ENCODE assay signal across 10 mouse cellular contexts in the genomic region with DNA sequence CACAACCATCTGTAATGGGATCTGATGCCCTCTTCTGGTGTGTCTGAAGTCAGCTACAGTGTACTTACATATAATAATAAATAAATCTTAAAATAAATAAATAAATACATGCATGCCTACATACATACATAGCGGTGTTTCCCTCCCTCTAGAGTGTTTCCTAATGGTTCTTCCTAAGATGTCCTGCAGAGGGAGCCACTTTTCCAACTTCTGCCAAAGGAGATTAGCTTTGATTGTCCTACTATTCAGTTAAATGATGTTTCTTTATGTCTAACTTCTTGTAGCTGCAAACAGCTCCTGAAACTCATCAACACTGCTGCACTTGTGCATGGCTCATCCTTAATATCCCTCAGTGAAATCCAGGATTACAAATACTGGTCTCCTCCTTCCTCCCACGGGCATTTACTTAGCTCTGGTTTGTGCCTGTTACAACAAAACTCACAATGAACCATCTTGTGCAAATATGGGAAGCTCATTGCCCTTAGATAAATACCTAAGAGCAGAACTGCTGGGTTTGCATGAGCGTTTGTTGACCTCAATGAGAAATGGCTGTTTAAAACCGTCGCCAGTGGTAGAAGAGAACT. TPM values are rescaled to one million over a fixed set of nuclear protein-coding genes. Genes with fewer than 3 reads are reported as not detected.
DNase-seq lines count a peak whose midpoint lies in the region; ATAC-seq and TF ChIP-seq lines count a peak whose summit lies in the region.
"Had no signal": no experiment of that assay in that cellular context is flagged by ENCODE, and none has a peak within 500 bp of the region (broad histone marks: within the 10 kb centered on the region; RNA-seq: fewer than 3 reads in every experiment).

No protein-coding gene starts in this region.

- intact Hi-C loops in left cerebral cortex, postnatal 14 days (cut with DNase I) = loop anchor here (10.0 kb wide), 1 partner anchor 266 kb away; no protein-coding TSS in a partner anchor

- no peak overlapping the region for H3K27ac ChIP-seq in embryonic facial prominence, embryonic 11.5 days (replicated peaks; ENCODE audit: low read depth, low read length)
- no peak overlapping the region for H3K27ac ChIP-seq in embryonic facial prominence, embryonic 10.5 days (replicated peaks)
- H3K27ac ChIP-seq in lung, embryonic 14.5 days (ENCODE audit: low read depth) = no peak overlapping the region
- H3K27ac ChIP-seq: midbrain, embryonic 12.5 days had no signal

- no peak for ATAC-seq in embryonic facial prominence, embryonic 11.5 days (replicated peaks; ENCODE audit: insufficient number of reproducible peaks, low FRiP score, low TSS enrichment, low read depth)
- no peak for ATAC-seq in lung, embryonic 14.5 days (ENCODE audit: insufficient read depth)

- no peak overlapping the region for H3K9ac ChIP-seq in embryonic facial prominence, embryonic 11.5 days (replicated peaks; ENCODE audit: low read length)
- no peak overlapping the region for H3K9ac ChIP-seq in lung, embryonic 14.5 days
- H3K9ac ChIP-seq: midbrain, embryonic 12.5 days had no signal

- no peak overlapping the region for H3K4me2 ChIP-seq in embryonic facial prominence, embryonic 11.5 days (ENCODE audit: low read depth, low read length)
- H3K4me2 ChIP-seq in lung, embryonic 14.5 days = no peak overlapping the region
- H3K4me2 ChIP-seq: midbrain, embryonic 12.5 days had no signal

- 90% methylated on average over 5 of the region's 5 CpGs for WGBS in embryonic facial prominence, embryonic 11.5 days
- WGBS in embryonic facial prominence, embryonic 10.5 days = 82% methylated on average over 5 of the region's 5 CpGs
- WGBS in lung, embryonic 14.5 days = 67% methylated on average over 5 of the region's 5 CpGs

- no peaks in the 10 kb centered on the region for H3K36me3 ChIP-seq in embryonic facial prominence, embryonic 11.5 days (replicated peaks; ENCODE audit: control insufficient read depth, insufficient read depth, low read depth, low read length)
- H3K36me3 ChIP-seq in embryonic facial prominence, embryonic 10.5 days (replicated peaks) = no peaks in the 10 kb centered on the region
- H3K36me3 ChIP-seq in lung, embryonic 14.5 days (ENCODE audit: insufficient read depth) = no peaks in the 10 kb centered on the region
- H3K36me3 ChIP-seq: midbrain, embryonic 12.5 days had no signal

- H3K27me3 ChIP-seq in embryonic facial prominence, embryonic 11.5 days (ENCODE audit: control insufficient read depth, insufficient read depth, low read length) = no peaks in the 10 kb centered on the region
- H3K27me3 ChIP-seq in embryonic facial prominence, embryonic 10.5 days (replicated peaks; ENCODE audit: low read depth, poor library complexity, severe bottlenecking) = no peaks in the 10 kb centered on the region
- H3K27me3 ChIP-seq in lung, embryonic 14.5 days (ENCODE audit: insufficient read depth, low read length) = no peaks in the 10 kb centered on the region

- H3K4me1 ChIP-seq in embryonic facial prominence, embryonic 11.5 days (ENCODE audit: control insufficient read depth, insufficient read depth, low read length) = no peaks in the 10 kb centered on the region
- H3K4me1 ChIP-seq in embryonic facial prominence, embryonic 10.5 days = no peaks in the 10 kb centered on the region
- H3K4me1 ChIP-seq in lung, embryonic 14.5 days (ENCODE audit: insufficient read depth) = no peaks in the 10 kb centered on the region

- DNase-seq in embryonic facial prominence, embryonic 11.5 days (ENCODE audit: low spot score) = peak; percentile 54
- DNase-seq in embryonic facial prominence, embryonic 10.5 days (ENCODE audit: low spot score) = no peak
- peak; percentile 14 to 23 for DNase-seq in left cerebral cortex, postnatal 14 days (ENCODE audit: low spot score in 2 of 2)
- DNase-seq in left cerebral cortex, adult 11 months (ENCODE audit: low spot score) = no peak
- DNase-seq in c-Kit-positive CD71-positive TER-119-positive erythroid progenitor cells, embryonic 14.5 days (ENCODE audit: low spot score) = peak; percentile 0
- DNase-seq in lung, embryonic 14.5 days = peak; percentile 72
- no peak for DNase-seq in ovary, postnatal 10 days (ENCODE audit: low spot score)
- no peak for DNase-seq in thymus, postnatal 14 days
- DNase-seq: layer of hippocampus, adult 9-11 months had no signal

- H3K4me3 ChIP-seq in embryonic facial prominence, embryonic 11.5 days (ENCODE audit: low read depth, low read length) = no peak overlapping the region
- no peak overlapping the region for H3K4me3 ChIP-seq in embryonic facial prominence, embryonic 10.5 days
- no peak overlapping the region for H3K4me3 ChIP-seq in lung, embryonic 14.5 days (ENCODE audit: low read depth, low read length)
- H3K4me3 ChIP-seq: midbrain, embryonic 12.5 days had no signal

- H3K9me3 ChIP-seq in embryonic facial prominence, embryonic 11.5 days (replicated peaks; ENCODE audit: control insufficient read depth, low read length) = no peaks in the 10 kb centered on the region
- no peaks in the 10 kb centered on the region for H3K9me3 ChIP-seq in embryonic facial prominence, embryonic 10.5 days
- H3K9me3 ChIP-seq in lung, embryonic 14.5 days (ENCODE audit: low read depth, low read length) = no peaks in the 10 kb centered on the region
- H3K9me3 ChIP-seq: midbrain, embryonic 12.5 days had no signal

- TF ChIP-seq CTCF in lung, embryonic 14.5 days (IDR thresholded peaks at IDR 0.05; ENCODE audit: low read depth) = peak; percentile 63

RNA-seq across cellular contexts. Expression of gene Cachd1, which starts 47.5 kb away (rescaled TPM):
- 27.3 and 28.0 TPM in 2 replicates for polyA plus RNA-seq in embryonic facial prominence, embryonic 11.5 days (2014; fragmentation: Nextera tagmentation; extraction: Ambion mirVana)
- polyA plus RNA-seq in embryonic facial prominence, embryonic 10.5 days (2016; fragmentation: Nextera tagmentation; extraction: Ambion mirVana) = 20.6 and 24.5 TPM in 2 replicates
- total RNA-seq in left cerebral cortex, postnatal 14 days (2021) = 10 to 100 TPM; 10.3 to 12.2 TPM
- polyA plus RNA-seq in lung, embryonic 14.5 days (2014; fragmentation: Nextera tagmentation; extraction: Ambion mirVana) = 26.9 and 27.9 TPM in 2 replicates

Comparison
In these comparisons a context has a peak if more than half of its experiments do, and no peak if none do; other contexts are left out.
1. DNase-seq: peak in embryonic facial prominence, embryonic 11.5 days (single experiment), left cerebral cortex, postnatal 14 days (2 of 2), c-Kit-positive CD71-positive TER-119-positive erythroid progenitor cells, embryonic 14.5 days (single experiment) and lung, embryonic 14.5 days (single experiment); none in embryonic facial prominence, embryonic 10.5 days (single experiment), left cerebral cortex, adult 11 months (single experiment), ovary, postnatal 10 days (single experiment) and thymus, postnatal 14 days (single experiment).